Mouse (Mus musculus): ENCODE measurements around the gene Ap1m1.
A peak's percentile ranks its signal among the peaks of the same experiment; 100 is the strongest.

The Ap1m1 gene

DNA sequence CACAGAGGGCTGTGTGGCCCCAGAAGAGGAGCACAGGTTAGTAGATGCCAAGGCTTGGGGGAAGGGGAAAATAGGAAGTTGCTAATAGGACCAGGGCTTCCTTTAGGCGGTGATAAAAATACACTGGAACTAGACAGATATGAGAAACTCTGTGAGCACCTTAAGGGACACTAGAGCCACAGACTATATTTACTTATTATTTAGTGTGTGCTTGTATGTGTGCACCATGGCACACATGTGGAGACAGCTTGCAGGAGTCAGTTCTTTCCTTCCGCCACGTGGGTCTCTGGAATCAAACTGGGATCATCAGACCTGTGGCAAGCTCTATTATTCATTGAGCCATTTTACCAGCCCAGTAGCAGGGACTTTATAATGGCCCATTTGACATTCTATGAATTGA is 55.3 kb downstream of the Ap1m1 start:
- no peak for DNase-seq (ENCODE audit: low read depth)

DNA sequence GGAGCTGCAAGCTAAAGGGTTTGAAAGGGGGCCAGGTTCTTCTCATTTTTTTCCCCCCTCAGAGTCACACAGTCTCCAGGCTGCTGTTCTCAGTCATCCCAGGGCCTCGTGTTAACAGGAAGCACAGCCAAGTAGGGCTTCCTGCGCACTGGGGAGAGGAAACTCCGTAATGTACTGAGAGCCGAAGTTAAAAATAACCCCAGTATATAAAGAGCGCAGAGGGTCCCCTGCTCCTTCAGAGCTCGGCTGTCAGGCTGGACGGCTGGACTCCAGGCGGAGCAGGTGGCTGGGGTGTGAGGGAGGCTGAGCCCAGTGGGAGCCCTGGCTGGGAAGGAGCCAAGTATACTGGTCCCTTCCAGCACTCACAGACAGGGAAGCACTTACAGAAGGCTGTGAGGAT is 55.9 kb downstream of the Ap1m1 start:
- DNase-seq (ENCODE audit: low read depth), result peak; percentile 83

DNA sequence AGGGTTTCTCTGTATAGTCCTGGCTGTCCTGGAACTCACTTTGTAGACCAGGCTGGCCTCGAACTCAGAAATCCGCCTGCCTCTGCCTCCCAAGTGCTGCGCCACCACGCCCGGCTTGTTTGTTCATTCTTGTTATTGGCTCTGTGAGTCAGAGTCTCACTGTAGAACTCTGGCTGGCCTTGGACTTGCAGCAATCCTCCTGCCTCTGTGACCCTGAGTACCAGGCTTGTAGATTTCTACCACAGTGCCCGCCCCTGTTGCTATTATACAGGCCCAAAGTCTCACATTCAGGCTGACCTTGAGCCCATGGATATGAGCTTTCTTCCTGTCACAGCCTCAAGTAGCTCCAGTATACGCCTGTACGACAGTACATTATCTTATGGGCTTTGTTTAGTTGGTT is 56.7 kb downstream of the Ap1m1 start:
- DNase-seq (ENCODE audit: low read depth), result no peak

DNA sequence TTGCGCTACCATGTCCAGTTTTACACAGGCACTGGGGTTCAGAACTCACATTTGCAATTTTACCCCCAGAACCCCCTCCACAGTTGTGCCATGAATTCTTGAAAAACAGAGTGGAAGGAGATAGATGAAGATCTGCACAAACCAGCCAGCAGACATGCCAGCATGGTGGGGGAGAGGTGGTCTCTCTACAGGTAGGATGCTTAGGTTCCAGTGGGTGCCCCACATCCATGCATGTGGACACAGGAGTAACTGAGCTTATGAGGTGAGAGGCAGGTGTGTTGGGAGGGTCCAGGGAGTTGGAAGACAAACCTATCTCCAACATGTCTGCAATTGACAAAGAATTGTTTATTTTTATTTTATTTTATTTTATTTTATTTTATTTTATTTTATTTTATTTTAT is 59.1 kb downstream of the Ap1m1 start:
- DNase-seq (ENCODE audit: low read depth), result no peak

DNA sequence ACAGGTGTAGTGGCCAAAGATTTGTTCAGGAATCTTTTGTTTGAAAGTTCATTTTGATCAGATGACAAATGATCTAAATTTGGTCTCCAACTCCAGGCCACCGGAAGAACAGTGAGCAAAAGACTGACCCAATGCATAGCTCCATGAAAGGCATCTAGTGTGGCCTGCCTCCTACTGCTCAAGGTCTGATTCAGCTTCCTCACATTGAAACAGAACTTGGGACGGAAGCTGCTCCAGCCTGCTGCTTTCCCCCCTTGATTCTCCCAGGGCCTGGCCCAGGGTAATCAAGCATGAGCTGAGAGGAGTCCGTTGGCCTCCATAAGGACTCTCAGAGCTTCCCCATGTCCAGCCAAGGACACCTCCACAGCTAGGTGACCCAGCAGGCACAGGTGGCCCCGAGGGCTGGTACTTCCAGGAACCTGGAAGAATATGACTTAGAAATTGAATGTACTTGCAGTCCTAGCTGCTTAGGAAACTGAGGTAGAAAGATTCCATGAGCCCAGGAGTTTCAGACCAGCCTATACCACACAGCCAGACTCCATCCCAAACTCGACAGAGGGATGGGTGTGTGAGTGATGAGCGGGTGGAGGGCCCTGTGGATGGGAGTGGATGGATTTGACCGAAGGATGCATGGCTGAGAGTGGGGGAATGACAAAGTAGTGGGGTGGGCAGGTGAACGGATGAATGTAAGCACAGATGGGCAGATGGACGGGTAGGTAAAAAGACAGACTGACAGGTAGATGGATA is 61.0 kb downstream of the Ap1m1 start:
- no peak for DNase-seq (ENCODE audit: low read depth)

DNA sequence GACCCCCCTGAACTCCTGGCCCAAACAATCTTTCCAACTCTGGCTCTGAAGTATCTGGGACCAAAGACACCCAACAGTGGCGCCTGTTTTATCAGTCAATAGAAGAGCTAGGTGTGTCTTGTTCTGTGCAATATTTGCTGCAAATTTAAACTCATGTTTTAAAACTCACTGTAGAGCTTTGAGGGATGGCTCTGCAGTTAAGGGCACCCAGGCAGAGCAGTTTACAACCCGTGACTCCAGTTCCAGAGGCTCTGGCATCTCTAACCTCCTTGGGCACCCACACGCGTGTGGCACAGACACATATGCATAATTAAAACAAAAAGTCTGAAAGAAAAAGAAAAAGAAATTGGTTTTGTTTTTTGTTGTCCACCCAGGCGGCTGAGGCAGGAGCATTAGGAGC is 61.7 kb downstream of the Ap1m1 start:
- no peak for DNase-seq (ENCODE audit: low read depth)

DNA sequence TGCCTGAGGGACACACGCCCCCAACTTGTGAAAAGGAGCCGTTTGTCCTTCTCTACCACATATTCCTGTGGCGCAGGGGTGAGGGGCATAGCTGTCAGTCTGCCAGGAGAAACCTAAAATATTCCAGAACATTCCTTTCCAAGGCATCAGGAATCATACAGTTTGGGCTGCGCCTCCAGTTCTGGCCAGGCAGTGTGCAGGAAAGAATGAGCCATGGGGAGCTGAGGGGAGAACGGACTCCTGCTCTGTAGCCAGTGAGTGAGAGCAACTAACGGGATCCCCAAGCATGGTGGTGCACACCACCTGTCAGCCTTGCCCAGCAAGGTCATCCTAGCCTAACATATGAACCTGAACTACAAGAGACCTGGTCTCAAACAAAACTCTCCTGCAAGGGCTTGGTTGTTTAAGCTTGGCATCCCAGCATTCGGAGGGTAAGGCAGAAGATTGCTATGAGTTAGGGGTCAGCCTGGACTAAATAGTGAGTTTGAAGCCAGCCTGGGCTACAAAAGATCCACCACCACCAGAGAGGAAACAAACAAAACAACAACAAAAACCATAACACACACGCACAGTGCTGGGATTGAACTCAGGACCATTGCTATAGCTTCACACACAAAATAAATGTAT is 63.3 kb downstream of the Ap1m1 start:
- no peak for DNase-seq (ENCODE audit: low read depth)

DNA sequence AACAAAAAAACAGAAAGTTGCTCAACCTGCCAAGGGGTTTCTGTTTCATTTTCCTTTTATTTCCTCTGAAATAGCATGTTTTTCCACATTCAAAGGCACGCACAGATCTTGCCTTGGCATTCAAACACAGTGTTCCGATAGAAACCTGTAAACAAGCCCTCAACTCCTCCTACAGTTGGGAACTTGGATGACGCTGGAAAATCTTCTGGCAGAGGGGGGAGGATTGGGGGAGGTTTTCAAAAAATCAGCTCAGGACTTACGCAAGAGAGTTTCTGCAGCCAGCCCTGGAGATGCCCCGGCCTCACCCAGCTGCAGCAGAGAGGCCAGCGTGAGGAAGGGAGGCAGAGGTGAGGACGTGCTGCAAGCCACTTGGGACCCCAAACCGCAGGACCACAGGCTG is 63.8 kb downstream of the Ap1m1 start:
- DNase-seq (ENCODE audit: low read depth), result peak; percentile 72

DNA sequence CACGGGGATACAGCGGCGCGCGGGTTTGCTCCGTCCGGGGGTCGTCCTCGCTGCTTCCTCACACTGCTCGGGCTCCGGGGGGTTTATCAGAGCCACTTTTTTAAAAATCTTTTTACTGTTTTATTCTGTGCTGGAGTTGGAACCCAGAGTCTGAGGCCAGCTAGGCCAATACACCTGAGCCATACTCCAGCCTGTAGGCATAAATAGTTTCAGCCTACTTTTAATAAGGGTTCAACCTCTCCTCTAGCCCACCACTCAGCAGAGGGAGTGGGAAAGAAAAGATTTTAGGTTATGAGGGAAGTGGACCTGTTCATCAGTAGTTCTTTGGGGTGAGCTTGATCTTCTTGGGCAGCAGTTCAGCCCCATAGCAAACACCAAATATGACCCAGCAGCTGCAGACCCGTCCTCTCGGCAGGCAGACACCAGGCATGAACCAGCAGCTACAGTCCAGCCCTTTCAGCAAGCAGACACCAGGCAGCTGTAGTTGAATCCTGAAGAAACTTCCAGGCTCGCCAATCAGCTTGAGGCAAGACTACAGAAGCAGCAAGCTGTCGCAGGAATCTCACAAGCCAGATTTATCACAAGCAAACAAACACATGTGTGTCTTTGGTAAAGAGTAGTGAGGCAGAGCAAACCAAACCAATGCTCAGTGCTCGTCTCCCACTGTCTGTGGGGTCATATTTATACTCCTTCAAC is 65.5 kb downstream of the Ap1m1 start, which contains the start of gene Gm10282:
Gene Gm10282, minus strand, starts transcription at position 51 of the 696 bp plus-strand sequence.
- no peak for DNase-seq (ENCODE audit: low read depth)

DNA sequence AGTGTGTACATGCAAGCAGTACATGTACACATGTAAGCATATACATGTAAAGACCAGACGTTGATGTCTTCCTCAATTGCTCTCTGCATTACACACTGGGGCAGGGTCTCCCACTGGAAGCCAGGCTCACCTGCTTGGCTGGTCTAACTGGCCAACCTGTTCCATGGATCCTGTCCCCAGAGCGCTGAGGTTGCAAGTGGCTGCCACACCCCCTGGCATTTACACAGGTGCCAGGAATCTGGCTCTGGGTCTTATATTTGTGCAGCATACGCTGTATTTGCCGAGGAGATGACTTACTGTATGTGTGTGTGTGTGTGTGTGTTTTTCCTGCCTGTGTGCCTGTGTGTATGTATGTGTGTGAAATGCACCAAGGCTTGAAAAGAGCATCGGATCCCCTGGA is 67.1 kb downstream of the Ap1m1 start:
- no peak for DNase-seq (ENCODE audit: low read depth)
